Mouse (Mus musculus) hindbrain, embryonic 14.5 days (tissue): ENCODE measurements at regions not wholly inside any gene's neighbourhood (a gene's known extent, or its start where the extent isn't known, plus 50 kb on each side); places are given as distances from the start of the nearest gene placed in this dataset.

ENCODE experiments used
- ATAC-seq: fragments of 200-750 bp; cut with Nextera tagmentation; 2 replicates; pipeline ENCODE4 v1.8.0; 2017; ENCODE audit warnings: moderate number of reproducible peaks, mild to moderate bottlenecking, moderate TSS enrichment, moderate library complexity; ENCODE audit not compliant: low FRiP score
- DNase-seq: peaks from one replicate; pipeline ENCODE4 v3.0.0-alpha.2; 2015; ENCODE audit warnings: low spot score
- H3K27ac ChIP-seq: fragments of 300-500 bp; sonication (generic); 2 replicates; pipeline ENCODE4 v1.5.1; 2014; ENCODE audit warnings: mild to moderate bottlenecking, moderate library complexity
- H3K27me3 ChIP-seq: fragments of 300-500 bp; sonication (generic); 2 replicates; pipeline ENCODE4 v1.6.1; 2014; ENCODE audit warnings: mild to moderate bottlenecking, low read length, mixed read lengths; ENCODE audit not compliant: control insufficient read depth, insufficient read depth
- H3K36me3 ChIP-seq: fragments of 300-500 bp; sonication (generic); replicated peaks from 2 replicates; pipeline ENCODE4 v1.6.1; 2014; ENCODE audit not compliant: control insufficient read depth, insufficient read depth
- H3K4me1 ChIP-seq: fragments of 300-500 bp; sonication (generic); replicated peaks from 2 replicates; pipeline ENCODE4 v1.6.1; 2014; ENCODE audit warnings: antibody characterized with exemption, low read length, mixed read lengths; ENCODE audit not compliant: control insufficient read depth, insufficient read depth
- H3K4me2 ChIP-seq: fragments of 300-500 bp; sonication (generic); replicated peaks from 2 replicates; pipeline ENCODE4 v1.6.1; 2014; ENCODE audit warnings: mild to moderate bottlenecking, moderate library complexity
- H3K4me3 ChIP-seq: fragments of 300-500 bp; sonication (generic); replicated peaks from 2 replicates; pipeline ENCODE4 v1.5.1; 2014; ENCODE audit warnings: mild to moderate bottlenecking, low read length
- H3K9ac ChIP-seq: fragments of 300-500 bp; sonication (generic); 2 replicates; pipeline ENCODE4 v1.6.1; 2014
- H3K9me3 ChIP-seq: fragments of 300-500 bp; sonication (generic); 2 replicates; pipeline ENCODE4 v1.6.1; 2016; ENCODE audit warnings: low read length; ENCODE audit not compliant: control insufficient read depth
- WGBS: fragments of 180-500 bp; shearing (Covaris S2); extraction: QIAGEN DNeasy Blood & Tissue Kit; methylation state at CpG from one replicate; pipeline ENCODE4 v1.1.7; 2014; 5-methylcytosine and 5-hydroxymethylcytosine counted together

DNA sequence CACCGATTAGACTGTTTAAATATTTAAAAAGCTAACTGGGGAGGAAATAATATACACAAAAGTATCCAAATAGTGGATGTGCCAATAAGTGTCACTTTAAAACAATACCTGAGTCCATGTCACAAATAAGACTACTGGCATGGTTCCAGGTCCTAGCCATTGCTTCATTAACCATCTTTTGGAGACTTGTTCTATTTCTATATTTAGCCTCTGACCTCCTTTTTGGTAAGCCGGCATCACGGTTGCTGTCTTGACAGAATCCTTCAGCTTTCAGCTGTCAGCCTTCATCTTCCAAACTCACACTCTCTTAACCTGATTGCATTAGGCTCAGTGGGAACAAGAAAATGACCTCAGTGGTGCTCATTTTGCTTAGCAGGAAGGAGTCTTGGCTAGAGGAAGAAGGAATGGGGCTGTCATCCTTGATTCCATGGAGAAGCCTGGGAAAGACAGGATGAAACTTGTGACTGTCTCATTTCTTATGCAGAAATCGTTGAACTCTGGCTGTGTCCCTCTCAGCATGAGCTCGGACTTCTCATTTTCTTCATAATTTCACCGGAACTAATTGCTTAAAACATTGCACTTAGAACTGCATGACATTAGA, 208.9 kb upstream of the Veph1 start:
- DNase-seq, result no peak
- no peak overlapping the region for H3K4me2 ChIP-seq

DNA sequence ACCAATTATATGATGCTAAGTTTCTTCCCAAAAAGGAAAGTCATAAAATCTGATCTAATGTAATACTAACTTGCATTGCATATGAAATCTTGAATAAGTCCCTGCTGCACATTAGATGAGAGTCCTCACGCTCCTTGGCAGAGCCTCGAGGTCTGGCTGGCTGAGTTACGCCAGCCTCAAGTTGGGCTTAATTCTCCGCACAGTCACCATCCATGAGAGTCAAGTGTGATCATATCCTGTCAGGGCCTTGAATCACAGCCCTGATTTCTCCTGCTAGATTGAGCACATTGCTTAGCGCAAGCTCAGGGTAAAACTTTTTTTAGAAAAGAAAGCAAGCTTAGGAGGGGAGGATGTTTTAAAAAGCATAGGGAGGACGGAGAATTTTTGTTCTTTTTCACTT, 208.1 kb upstream of the Veph1 start:
- Histone ChIP-seq H3K27ac (no peak overlapping the region), H3K4me2 (no peak overlapping the region), H3K36me3 (no peaks in the 10 kb centered on the region), H3K9me3 (no peaks in the 10 kb centered on the region), H3K4me1 (no peaks in the 10 kb centered on the region), H3K4me3 (no peak overlapping the region), H3K27me3 (no peaks in the 10 kb centered on the region), H3K9ac (no peak overlapping the region)
- DNase-seq (no peak), ATAC-seq (no peak)
- WGBS, result 76% methylated on average over 6 of the region's 6 CpGs

More for the DNA sequence above, 208.9 kb upstream of the Veph1 start:
- no peak; the same call in 1 of the 2 replicates for ATAC-seq
- Histone ChIP-seq H3K9me3 (no peaks in the 10 kb centered on the region), H3K9ac (no peak overlapping the region), H3K27me3 (no peaks in the 10 kb centered on the region), H3K4me3 (no peak overlapping the region), H3K36me3 (no peaks in the 10 kb centered on the region), H3K4me1 (no peaks in the 10 kb centered on the region), H3K27ac (no peak overlapping the region)
- 56% methylated on average over 6 of the region's 6 CpGs for WGBS

DNA sequence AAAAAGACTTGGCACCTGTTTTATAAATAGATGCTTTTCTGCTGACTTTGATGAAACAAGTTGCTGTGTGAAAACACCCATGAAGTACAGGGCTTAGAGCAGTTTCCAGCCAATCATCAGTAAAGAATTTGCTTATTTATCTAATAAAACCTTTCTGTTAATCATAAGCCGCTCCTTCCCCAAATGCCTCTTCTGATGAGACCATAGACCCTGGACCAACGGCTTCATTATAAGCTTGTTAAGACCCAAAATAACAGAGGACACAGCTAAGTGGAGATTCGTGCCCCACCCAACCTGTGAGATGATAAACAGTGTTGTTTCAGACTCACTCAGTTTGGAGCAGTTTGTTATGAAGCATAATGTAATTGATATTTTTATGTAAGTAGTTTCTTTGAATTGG, 207.0 kb upstream of the Veph1 start:
- H3K27ac ChIP-seq, result no peak overlapping the region
- H3K4me3 ChIP-seq, result no peak overlapping the region
- H3K4me1 ChIP-seq, result no peaks in the 10 kb centered on the region
- no peaks in the 10 kb centered on the region for H3K27me3 ChIP-seq
- no peak overlapping the region for H3K9ac ChIP-seq
- no peak overlapping the region for H3K4me2 ChIP-seq
- H3K36me3 ChIP-seq, result no peaks in the 10 kb centered on the region
- DNase-seq (no peak), ATAC-seq (no peak)
- WGBS, result 94% methylated on average over 3 of the region's 3 CpGs
- H3K9me3 ChIP-seq, result no peaks in the 10 kb centered on the region

DNA sequence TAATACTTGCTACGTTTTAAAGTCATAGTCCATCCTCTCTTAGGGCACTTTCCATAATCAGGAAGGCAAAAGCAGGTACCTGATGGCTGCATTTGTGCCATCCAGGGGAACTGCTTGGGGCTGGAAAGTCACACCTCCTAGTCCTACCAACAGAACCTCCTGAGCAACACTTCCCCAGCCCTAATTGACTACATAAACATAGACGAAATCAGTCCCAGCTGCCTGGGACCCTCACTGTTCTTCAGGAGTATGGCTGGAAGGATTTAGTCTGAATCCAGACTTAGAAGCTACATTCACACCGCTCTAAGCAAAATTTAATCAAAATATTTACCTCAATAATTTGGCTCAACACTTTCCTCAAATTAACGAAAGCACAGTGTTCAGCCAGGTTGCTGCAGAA, 205.2 kb upstream of the Veph1 start:
- Histone ChIP-seq H3K4me3 (no peak overlapping the region), H3K9ac (no peak overlapping the region), H3K4me1 (no peaks in the 10 kb centered on the region), H3K27me3 (no peaks in the 10 kb centered on the region), H3K4me2 (no peak overlapping the region), H3K36me3 (no peaks in the 10 kb centered on the region), H3K27ac (no peak overlapping the region), H3K9me3 (no peaks in the 10 kb centered on the region)
- DNase-seq (no peak), ATAC-seq (no peak)
- WGBS, result 86% methylated on average over 4 of the region's 4 CpGs

DNA sequence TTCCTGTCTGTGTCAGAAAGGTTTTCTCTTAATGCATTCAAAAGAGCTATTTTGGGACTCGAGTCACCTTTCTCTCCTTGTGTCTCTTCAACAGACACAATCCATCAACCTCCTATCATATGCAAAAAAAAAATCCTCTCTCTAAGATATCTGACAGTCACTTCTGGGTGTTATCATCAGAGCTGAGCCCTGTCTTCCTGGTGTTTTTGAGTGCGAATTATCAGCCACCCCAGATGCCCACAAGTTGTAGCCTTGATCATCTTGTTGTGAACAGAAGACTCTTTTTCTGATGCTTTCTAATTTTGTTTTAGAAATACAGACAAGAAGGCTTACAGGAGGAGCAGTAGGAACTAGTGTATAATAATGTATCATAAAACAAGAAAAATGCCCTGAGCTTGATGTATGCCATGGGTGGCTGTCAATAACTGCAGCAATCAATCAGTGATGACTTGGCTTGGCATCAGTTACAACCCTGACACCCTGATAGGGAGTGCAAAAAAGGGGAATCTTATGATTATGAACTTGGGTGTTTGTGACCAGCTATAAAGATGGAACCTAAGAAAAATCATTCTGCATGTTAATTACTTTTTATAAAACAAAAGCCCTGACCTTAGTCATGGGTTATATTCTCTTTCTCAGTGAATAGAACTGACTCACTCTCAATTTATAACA, 197.9 kb upstream of the Veph1 start:
- Histone ChIP-seq H3K4me3 (no peak overlapping the region), H3K36me3 (no peaks in the 10 kb centered on the region), H3K9me3 (no peaks in the 10 kb centered on the region), H3K27ac (no peak overlapping the region), H3K9ac (no peak overlapping the region), H3K4me1 (peaks cover 5% of the 10 kb centered on the region; the same call in 1 of the 2 replicates), H3K27me3 (no peaks in the 10 kb centered on the region), H3K4me2 (no peak overlapping the region)
- DNase-seq, result no peak
- ATAC-seq, result no peak
- WGBS, result 83% methylated on average over 2 of the region's 2 CpGs

DNA sequence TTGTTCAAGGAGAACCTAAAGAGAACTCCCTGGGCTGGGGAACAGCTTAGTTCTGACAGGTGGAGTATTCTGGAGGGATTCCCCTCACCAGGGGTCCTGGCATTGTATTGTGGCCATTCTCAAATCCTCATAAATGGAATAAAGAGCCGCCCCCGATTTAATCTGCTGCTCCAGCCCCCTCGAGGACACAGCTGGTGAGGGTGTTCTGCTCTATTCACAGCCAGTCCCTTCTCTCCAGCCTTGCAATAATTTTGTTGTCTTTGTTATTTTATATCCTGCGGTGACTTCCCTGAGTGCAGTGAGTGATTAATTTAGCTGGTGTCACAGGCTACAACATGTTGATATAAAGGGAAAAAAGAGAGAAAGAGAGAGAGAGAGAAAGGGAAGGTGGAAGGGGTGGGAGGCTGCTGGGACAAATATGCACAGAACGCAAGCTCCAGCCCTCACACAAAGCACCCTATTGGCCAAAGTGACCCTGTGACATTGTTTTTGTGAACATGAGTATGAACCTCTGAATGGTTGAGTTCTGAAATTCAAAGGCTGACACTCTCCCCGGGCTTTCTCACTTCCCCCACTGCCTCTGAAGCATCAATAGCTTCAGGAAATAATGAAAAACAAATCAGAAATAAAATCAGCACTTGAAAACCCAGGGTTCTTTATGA, 194.2 kb upstream of the Veph1 start:
- 8% methylated on average over 6 of the region's 6 CpGs for WGBS
- Histone ChIP-seq H3K4me1 (peaks cover 5% of the 10 kb centered on the region; the same call in 1 of the 2 replicates), H3K27ac (no peak overlapping the region), H3K4me3 (no peak overlapping the region), H3K9ac (no peak overlapping the region), H3K36me3 (no peaks in the 10 kb centered on the region), H3K4me2 (no peak overlapping the region), H3K27me3 (no peaks in the 10 kb centered on the region), H3K9me3 (no peaks in the 10 kb centered on the region)
- DNase-seq, result no peak
- peak; percentile 46; the same call in 1 of the 2 replicates for ATAC-seq

DNA sequence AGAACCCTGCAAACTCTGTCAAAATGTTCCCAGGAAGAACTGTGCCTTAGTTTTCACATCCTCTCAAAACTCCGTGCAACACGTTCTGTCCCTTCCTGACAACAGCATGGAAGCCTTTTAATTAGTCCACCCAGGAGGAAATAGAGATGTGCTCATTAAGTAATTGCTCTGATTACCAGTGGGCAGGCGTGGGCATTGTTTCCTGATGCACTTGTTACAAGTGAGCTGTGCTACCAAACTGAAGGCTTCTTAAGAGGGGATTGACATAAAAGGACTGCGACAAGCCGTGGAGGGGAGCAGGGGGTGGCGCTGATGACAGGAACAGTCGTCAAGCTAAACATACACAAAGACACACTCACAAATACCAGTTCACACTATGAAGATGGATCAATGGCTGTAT, 192.1 kb upstream of the Veph1 start:
- WGBS, result 47% methylated on average over 7 of the region's 7 CpGs
- Histone ChIP-seq H3K27ac (no peak overlapping the region), H3K36me3 (no peaks in the 10 kb centered on the region), H3K27me3 (no peaks in the 10 kb centered on the region), H3K9ac (no peak overlapping the region), H3K4me1 (peaks cover 5% of the 10 kb centered on the region; the same call in 1 of the 2 replicates), H3K4me3 (no peak overlapping the region), H3K4me2 (no peak overlapping the region), H3K9me3 (no peaks in the 10 kb centered on the region)
- ATAC-seq (no peak; the same call in 1 of the 2 replicates), DNase-seq (no peak)

DNA sequence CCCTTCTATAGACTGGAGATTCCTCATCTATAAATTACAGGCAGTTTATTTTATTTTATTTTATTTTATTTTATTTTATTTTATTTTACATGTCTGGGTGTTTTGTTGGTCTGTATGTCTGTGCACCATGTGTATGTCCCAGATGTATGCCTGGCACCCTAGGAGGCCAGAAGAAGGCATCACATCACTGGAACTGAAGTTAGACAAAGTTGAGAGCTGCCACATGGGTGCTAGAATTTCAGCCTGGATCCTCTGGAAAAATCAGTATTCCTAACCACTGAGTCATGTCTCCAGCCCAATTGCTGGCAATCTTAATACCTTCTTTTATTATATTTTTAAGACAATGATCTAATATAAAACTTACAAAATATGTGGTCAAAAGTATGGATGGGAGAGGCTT, 190.0 kb upstream of the Veph1 start:
- Histone ChIP-seq H3K4me2 (no peak overlapping the region), H3K9me3 (no peaks in the 10 kb centered on the region), H3K9ac (no peak overlapping the region), H3K36me3 (no peaks in the 10 kb centered on the region), H3K27ac (no peak overlapping the region), H3K27me3 (no peaks in the 10 kb centered on the region), H3K4me1 (peaks cover 5% of the 10 kb centered on the region; the same call in 1 of the 2 replicates), H3K4me3 (no peak overlapping the region)
- ATAC-seq (no peak), DNase-seq (no peak)

DNA sequence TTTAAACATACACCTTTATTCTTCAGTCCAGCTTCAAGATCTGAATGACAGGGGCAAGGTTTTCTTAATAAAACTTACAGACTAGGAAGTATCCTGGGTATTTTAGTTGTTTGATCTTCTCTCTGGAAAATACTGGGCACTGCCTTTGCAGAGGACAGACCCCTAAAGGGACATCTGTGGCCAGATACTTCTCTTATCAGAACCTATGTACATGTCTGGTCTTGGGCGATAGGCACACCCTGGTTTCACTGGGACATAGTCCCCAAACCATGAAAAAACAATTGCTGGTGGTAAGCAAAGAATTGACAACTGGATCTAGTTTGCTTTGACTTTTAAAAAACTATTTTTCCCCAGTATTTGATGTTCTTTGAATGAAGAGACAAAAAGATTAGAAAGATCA, 189.5 kb upstream of the Veph1 start:
- Histone ChIP-seq H3K9me3 (no peaks in the 10 kb centered on the region), H3K36me3 (no peaks in the 10 kb centered on the region), H3K9ac (no peak overlapping the region), H3K27me3 (no peaks in the 10 kb centered on the region), H3K4me1 (peaks cover 5% of the 10 kb centered on the region; the same call in 1 of the 2 replicates), H3K4me2 (no peak overlapping the region), H3K27ac (no peak overlapping the region), H3K4me3 (no peak overlapping the region)
- ATAC-seq, result no peak
- DNase-seq, result no peak
- 88% methylated on average over 1 of the region's 1 CpGs for WGBS
